Mouse (Mus musculus): ENCODE measurements around the gene Vsig8. TPM values are rescaled to one million over a fixed set of nuclear protein-coding genes. Genes with fewer than 3 reads are reported as not detected.

The Vsig8 gene
- polyA plus RNA-seq, 1 experiment from 2014 or later = 0.05 TPM

DNA sequence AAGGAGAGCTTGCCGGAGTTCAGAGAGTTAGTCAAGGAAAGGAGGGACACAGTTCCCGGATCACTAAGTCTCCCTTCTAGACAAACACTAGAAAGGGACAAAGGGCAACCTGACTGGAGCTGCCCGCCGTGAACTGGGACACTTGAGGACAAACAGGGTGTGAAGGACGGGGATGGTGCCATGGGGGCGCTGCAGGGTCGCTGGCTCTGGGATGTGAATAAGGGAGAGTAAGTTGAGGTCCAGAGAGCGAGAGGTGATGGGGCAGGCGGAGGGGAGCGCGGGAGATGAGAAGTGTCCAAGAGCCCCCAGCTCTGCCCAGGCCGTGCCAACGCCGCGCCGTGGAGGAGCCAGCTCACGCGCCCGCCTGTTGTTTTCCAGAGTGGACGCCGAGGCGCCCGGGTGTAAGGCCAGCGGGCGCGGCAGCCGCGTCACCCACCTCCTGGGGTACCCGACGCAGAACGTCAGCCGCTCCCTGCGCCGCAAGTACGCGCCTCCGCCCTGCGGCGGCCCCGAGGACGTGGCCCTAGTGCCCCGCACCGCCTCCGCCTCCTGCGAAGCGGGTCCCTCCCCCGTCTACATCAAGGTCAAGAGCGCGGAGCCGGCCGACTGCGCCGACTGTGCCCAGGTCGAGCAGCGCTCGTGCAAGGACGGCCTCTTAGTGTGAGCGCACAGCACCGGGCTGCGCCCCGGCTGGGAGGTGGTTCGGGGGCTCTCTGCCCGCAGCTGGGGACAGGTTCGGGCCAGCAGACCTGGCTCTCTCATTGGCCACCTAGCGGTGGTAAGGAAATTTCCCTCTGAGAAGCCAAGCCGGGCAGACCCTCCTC lies 7.1 kb downstream of the Vsig8 start:
- under 1% methylated on average over 64 of the region's 66 CpGs for WGBS (ENCODE audit: insufficient replicate concordance)
- no peaks in the 10 kb centered on the region; the same call in 1 of the 2 replicates for H3K4me1 ChIP-seq (ENCODE audit: control insufficient read depth, low read depth, low read length)
- peak overlapping the region; percentile 59 for H3K4me3 ChIP-seq (ENCODE audit: low read depth, low read length)
- no peak overlapping the region for H3K27ac ChIP-seq (ENCODE audit: low read length)
- peak overlapping the region; percentile 75 for H3K4me2 ChIP-seq (ENCODE audit: low read depth, low read length)
- ATAC-seq (ENCODE audit: low read depth) = peak; percentile 33
- no peaks in the 10 kb centered on the region for H3K9me3 ChIP-seq (replicated peaks; ENCODE audit: control insufficient read depth, low read length)
- H3K27me3 ChIP-seq (ENCODE audit: control insufficient read depth, insufficient read depth, low read depth, low read length) = peaks cover 48% of the 10 kb centered on the region
- no peak overlapping the region for H3K9ac ChIP-seq (ENCODE audit: low read depth, low read length)
- no peaks in the 10 kb centered on the region for H3K36me3 ChIP-seq (ENCODE audit: control insufficient read depth, insufficient read depth)

GRCm38 (mm10) chr1:172563465-172563828 lies 7.7 kb downstream of the Vsig8 start:
- Histone ChIP-seq H3K4me1 (ENCODE audit: control insufficient read depth, low read depth, low read length) (no peaks in the 10 kb centered on the region; the same call in 1 of the 2 replicates), H3K4me3 (ENCODE audit: low read depth, low read length) (peak overlapping the region; percentile 59), H3K27me3 (ENCODE audit: control insufficient read depth, insufficient read depth, low read depth, low read length) (peaks cover 48% of the 10 kb centered on the region), H3K9me3 (replicated peaks; ENCODE audit: control insufficient read depth, low read length) (no peaks in the 10 kb centered on the region), H3K9ac (ENCODE audit: low read depth, low read length) (no peak overlapping the region), H3K4me2 (ENCODE audit: low read depth, low read length) (peak overlapping the region; percentile 75; the same call in 1 of the 2 replicates), H3K36me3 (ENCODE audit: control insufficient read depth, insufficient read depth) (no peaks in the 10 kb centered on the region), H3K27ac (ENCODE audit: low read length) (no peak overlapping the region)
- no peak for ATAC-seq (ENCODE audit: low read depth)
- WGBS (ENCODE audit: insufficient replicate concordance) = 7% methylated on average over 10 of the region's 10 CpGs

DNA sequence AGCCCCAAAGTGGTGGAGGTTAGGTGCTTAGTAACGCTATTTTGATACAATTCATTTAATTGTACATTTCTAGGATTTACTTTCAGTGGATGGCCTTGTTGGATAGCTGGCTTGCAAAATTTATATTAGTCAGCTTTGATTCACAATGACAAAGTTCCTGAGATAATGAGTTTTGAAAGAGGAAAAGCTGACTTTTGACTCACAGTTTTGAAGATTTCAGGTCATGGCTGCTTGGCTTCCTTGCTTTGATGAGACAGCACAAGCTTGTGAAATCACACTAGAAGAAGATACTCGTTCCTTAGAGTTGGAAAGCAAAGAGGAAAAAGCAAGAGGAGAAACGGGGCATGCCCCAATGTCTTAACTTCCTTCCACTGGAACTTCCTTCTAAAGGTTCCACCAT lies 10.4 kb downstream of the Vsig8 start:
- peaks cover 36% of the 10 kb centered on the region for H3K27me3 ChIP-seq (ENCODE audit: control insufficient read depth, insufficient read depth, low read depth, low read length)
- 23% methylated on average over 3 of the region's 3 CpGs for WGBS (ENCODE audit: insufficient replicate concordance)
- H3K4me2 ChIP-seq (ENCODE audit: low read depth, low read length) = no peak overlapping the region
- no peak overlapping the region for H3K27ac ChIP-seq (ENCODE audit: low read length)
- no peak overlapping the region for H3K4me3 ChIP-seq (ENCODE audit: low read depth, low read length)
- no peaks in the 10 kb centered on the region for H3K9me3 ChIP-seq (replicated peaks; ENCODE audit: control insufficient read depth, low read length)
- no peak overlapping the region for H3K9ac ChIP-seq (ENCODE audit: low read depth, low read length)
- H3K36me3 ChIP-seq (ENCODE audit: control insufficient read depth, insufficient read depth) = no peaks in the 10 kb centered on the region
- H3K4me1 ChIP-seq (ENCODE audit: control insufficient read depth, low read depth, low read length) = no peaks in the 10 kb centered on the region; the same call in 1 of the 2 replicates
- ATAC-seq (ENCODE audit: low read depth) = no peak

GRCm38 (mm10) chr1:172567758-172568157 lies 12.0 kb downstream of the Vsig8 start:
- no peak for ATAC-seq (ENCODE audit: low read depth)
- Histone ChIP-seq H3K9ac (ENCODE audit: low read depth, low read length) (no peak overlapping the region), H3K27ac (ENCODE audit: low read length) (no peak overlapping the region), H3K27me3 (ENCODE audit: control insufficient read depth, insufficient read depth, low read depth, low read length) (peaks cover 20% of the 10 kb centered on the region), H3K4me3 (ENCODE audit: low read depth, low read length) (no peak overlapping the region), H3K4me1 (ENCODE audit: control insufficient read depth, low read depth, low read length) (no peaks in the 10 kb centered on the region; the same call in 1 of the 2 replicates), H3K36me3 (ENCODE audit: control insufficient read depth, insufficient read depth) (no peaks in the 10 kb centered on the region), H3K4me2 (ENCODE audit: low read depth, low read length) (no peak overlapping the region), H3K9me3 (replicated peaks; ENCODE audit: control insufficient read depth, low read length) (no peaks in the 10 kb centered on the region)
- WGBS (ENCODE audit: insufficient replicate concordance) = 66% methylated on average over 4 of the region's 4 CpGs

GRCm38 (mm10) chr1:172580116-172580515 lies 24.4 kb downstream of the Vsig8 start:
- H3K27ac ChIP-seq (ENCODE audit: low read length) = no peak overlapping the region
- H3K4me2 ChIP-seq (ENCODE audit: low read depth, low read length) = no peak overlapping the region
- ATAC-seq (ENCODE audit: low read depth) = no peak
- no peaks in the 10 kb centered on the region for H3K4me1 ChIP-seq (ENCODE audit: control insufficient read depth, low read depth, low read length)
- H3K9ac ChIP-seq (ENCODE audit: low read depth, low read length) = no peak overlapping the region
- no peaks in the 10 kb centered on the region for H3K9me3 ChIP-seq (replicated peaks; ENCODE audit: control insufficient read depth, low read length)
- H3K36me3 ChIP-seq (ENCODE audit: control insufficient read depth, insufficient read depth) = no peaks in the 10 kb centered on the region
- WGBS (ENCODE audit: insufficient replicate concordance) = 55% methylated on average over 6 of the region's 6 CpGs
- no peak overlapping the region for H3K4me3 ChIP-seq (ENCODE audit: low read depth, low read length)
- no peaks in the 10 kb centered on the region for H3K27me3 ChIP-seq (ENCODE audit: control insufficient read depth, insufficient read depth, low read depth, low read length)

GRCm38 (mm10) chr1:172582436-172582835 lies 26.7 kb downstream of the Vsig8 start:
- Histone ChIP-seq H3K9me3 (replicated peaks; ENCODE audit: control insufficient read depth, low read length) (no peaks in the 10 kb centered on the region), H3K27me3 (ENCODE audit: control insufficient read depth, insufficient read depth, low read depth, low read length) (no peaks in the 10 kb centered on the region; the same call in 1 of the 2 replicates), H3K4me2 (ENCODE audit: low read depth, low read length) (no peak overlapping the region), H3K36me3 (ENCODE audit: control insufficient read depth, insufficient read depth) (no peaks in the 10 kb centered on the region), H3K9ac (ENCODE audit: low read depth, low read length) (no peak overlapping the region), H3K4me3 (ENCODE audit: low read depth, low read length) (no peak overlapping the region), H3K4me1 (ENCODE audit: control insufficient read depth, low read depth, low read length) (no peaks in the 10 kb centered on the region), H3K27ac (ENCODE audit: low read length) (no peak overlapping the region)
- ATAC-seq (ENCODE audit: low read depth) = no peak
- 58% methylated on average over 8 of the region's 8 CpGs for WGBS (ENCODE audit: insufficient replicate concordance)

DNA sequence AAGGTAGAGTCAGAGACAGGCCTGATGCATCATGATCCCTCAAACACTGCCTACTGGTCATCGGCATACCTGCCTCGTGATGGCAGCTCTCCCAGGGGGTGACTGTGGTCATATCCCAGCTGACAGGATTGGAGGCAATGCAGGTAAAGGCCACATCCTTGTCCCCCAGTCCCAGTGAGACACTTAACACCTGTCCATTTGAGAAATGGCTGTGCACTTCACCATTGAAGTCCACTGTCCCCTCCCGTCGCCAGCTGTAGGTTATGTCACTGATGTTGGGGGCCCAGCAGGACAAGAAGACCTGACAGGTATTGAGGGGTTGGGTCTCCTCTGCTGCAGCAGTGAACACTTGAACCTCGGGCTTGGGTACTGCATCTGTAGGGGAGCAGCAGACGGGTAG lies 28.5 kb downstream of the Vsig8 start:
- no peak overlapping the region for H3K9ac ChIP-seq (ENCODE audit: low read depth, low read length)
- no peaks in the 10 kb centered on the region; the same call in 1 of the 2 replicates for H3K27me3 ChIP-seq (ENCODE audit: control insufficient read depth, insufficient read depth, low read depth, low read length)
- no peak overlapping the region for H3K27ac ChIP-seq (ENCODE audit: low read length)
- no peaks in the 10 kb centered on the region for H3K4me1 ChIP-seq (ENCODE audit: control insufficient read depth, low read depth, low read length)
- 69% methylated on average over 6 of the region's 6 CpGs for WGBS (ENCODE audit: insufficient replicate concordance)
- H3K36me3 ChIP-seq (ENCODE audit: control insufficient read depth, insufficient read depth) = no peaks in the 10 kb centered on the region
- no peak overlapping the region for H3K4me2 ChIP-seq (ENCODE audit: low read depth, low read length)
- H3K9me3 ChIP-seq (replicated peaks; ENCODE audit: control insufficient read depth, low read length) = no peaks in the 10 kb centered on the region
- no peak overlapping the region for H3K4me3 ChIP-seq (ENCODE audit: low read depth, low read length)
- no peak for ATAC-seq (ENCODE audit: low read depth)

DNA sequence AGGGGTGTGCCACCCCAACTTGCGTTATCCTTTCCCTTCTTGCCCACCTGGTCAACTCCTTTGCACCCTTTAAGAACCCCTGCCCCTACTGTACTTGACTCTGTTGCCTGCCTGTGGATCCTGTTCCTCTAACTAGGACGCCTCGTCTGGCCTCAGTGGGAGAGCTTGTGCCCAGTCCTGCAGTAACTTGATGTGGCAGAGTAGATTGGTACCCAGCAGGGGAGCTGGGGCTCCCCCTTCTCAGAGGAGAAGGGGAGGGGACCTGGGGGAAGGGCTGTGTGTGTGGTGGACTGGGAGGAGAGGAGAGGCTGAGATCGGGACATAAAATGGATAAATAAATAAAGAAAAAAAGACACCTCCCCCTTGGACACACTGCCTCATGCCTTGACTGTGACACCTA lies 29.3 kb downstream of the Vsig8 start:
- no peak overlapping the region for H3K9ac ChIP-seq (ENCODE audit: low read depth, low read length)
- H3K4me2 ChIP-seq (ENCODE audit: low read depth, low read length) = no peak overlapping the region
- H3K27me3 ChIP-seq (ENCODE audit: control insufficient read depth, insufficient read depth, low read depth, low read length) = no peaks in the 10 kb centered on the region; the same call in 1 of the 2 replicates
- H3K9me3 ChIP-seq (replicated peaks; ENCODE audit: control insufficient read depth, low read length) = no peaks in the 10 kb centered on the region
- WGBS (ENCODE audit: insufficient replicate concordance) = 42% methylated on average over 4 of the region's 4 CpGs
- no peak overlapping the region for H3K4me3 ChIP-seq (ENCODE audit: low read depth, low read length)
- no peak for ATAC-seq (ENCODE audit: low read depth)
- H3K4me1 ChIP-seq (ENCODE audit: control insufficient read depth, low read depth, low read length) = no peaks in the 10 kb centered on the region
- no peak overlapping the region for H3K27ac ChIP-seq (ENCODE audit: low read length)
- no peaks in the 10 kb centered on the region for H3K36me3 ChIP-seq (ENCODE audit: control insufficient read depth, insufficient read depth)
